Mouse (Mus musculus): ENCODE results near the gene Tns1.
A peak's percentile ranks its signal among the peaks of the same experiment; 100 is the strongest.
"Not testable (repeated sequence)": the region's sequence is repeated elsewhere in the genome, so short reads cannot be mapped to it uniquely, and the experiment has no call there.

Tns1 gene

GRCm38 (mm10) chr1:74124021-74124981 is at the start of gene Tns1:
TSS of gene Tns1 (minus strand) at chr1:74124449.
- Histone ChIP-seq H3K27me3 (ENCODE audit: control insufficient read depth, insufficient read depth, low read length, poor library complexity, severe bottlenecking) (no peaks in the 10 kb centered on the region), H3K36me3 (ENCODE audit: control insufficient read depth, insufficient read depth, low read length, poor library complexity, severe bottlenecking) (no peaks in the 10 kb centered on the region)
- DNase-seq (ENCODE audit: low read depth, low spot score), result peak; percentile 46

- H3K36me3 ChIP-seq (ENCODE audit: control insufficient read depth, insufficient read depth, low read length, poor library complexity, severe bottlenecking), result no peaks in the 10 kb centered on the region
- H3K27me3 ChIP-seq (ENCODE audit: control insufficient read depth, insufficient read depth, low read length, poor library complexity, severe bottlenecking), result no peaks in the 10 kb centered on the region
- no peak for DNase-seq (ENCODE audit: low read depth, low spot score)
Observed at GRCm38 (mm10) chr1:74172722-74173121, 48.5 kb upstream of the Tns1 start.

GRCm38 (mm10) chr1:74169721-74170120 is 45.5 kb upstream of the Tns1 start:
- no peak for DNase-seq (ENCODE audit: low read depth, low spot score)
- Histone ChIP-seq H3K36me3 (ENCODE audit: control insufficient read depth, insufficient read depth, low read length, poor library complexity, severe bottlenecking) (no peaks in the 10 kb centered on the region), H3K27me3 (ENCODE audit: control insufficient read depth, insufficient read depth, low read length, poor library complexity, severe bottlenecking) (no peaks in the 10 kb centered on the region)

DNA sequence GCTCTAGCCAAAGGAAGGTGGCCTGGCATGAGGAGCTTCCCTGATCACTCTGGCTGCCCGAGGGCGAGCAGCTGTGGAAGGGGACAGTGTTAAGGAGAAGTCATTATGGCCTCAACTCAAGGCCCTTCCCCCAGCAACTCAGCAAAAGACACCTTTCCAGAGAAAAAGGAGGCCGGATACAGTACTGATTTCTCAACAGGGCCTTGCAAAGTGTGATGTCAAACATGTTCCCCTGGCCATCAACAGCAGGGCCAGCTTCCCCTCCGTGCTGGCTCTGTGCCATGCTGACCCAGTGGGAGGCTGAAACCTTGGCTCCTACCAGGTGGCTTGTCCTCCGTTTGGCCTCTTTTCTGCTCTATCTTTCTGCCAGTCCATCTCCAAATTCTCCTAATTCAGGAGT is 42.9 kb upstream of the Tns1 start:
- no peak for DNase-seq (ENCODE audit: low read depth, low spot score)
- Histone ChIP-seq H3K36me3 (ENCODE audit: control insufficient read depth, insufficient read depth, low read length, poor library complexity, severe bottlenecking) (no peaks in the 10 kb centered on the region), H3K27me3 (ENCODE audit: control insufficient read depth, insufficient read depth, low read length, poor library complexity, severe bottlenecking) (no peaks in the 10 kb centered on the region)

DNA sequence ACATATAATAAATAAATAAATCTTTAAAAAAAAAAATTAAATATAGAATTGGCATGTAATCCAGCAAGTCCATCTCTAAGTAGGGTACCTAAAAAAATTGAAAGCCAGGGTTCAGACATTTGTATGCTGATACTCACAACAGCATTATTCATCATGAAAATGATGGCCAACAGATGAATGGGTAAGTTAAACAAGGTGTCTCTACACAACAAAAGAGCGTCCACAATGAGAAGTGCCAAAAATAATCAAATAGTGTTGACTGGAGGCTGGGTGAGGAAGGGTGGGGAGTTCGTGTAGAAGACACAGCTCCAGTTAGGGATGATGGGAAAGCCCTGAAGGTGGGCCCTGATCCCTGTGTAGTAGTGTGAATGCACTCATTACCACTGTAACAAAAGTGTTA is 35.8 kb upstream of the Tns1 start:
- no peak for DNase-seq (ENCODE audit: low read depth, low spot score)
- Histone ChIP-seq H3K36me3 (ENCODE audit: control insufficient read depth, insufficient read depth, low read length, poor library complexity, severe bottlenecking) (no peaks in the 10 kb centered on the region), H3K27me3 (ENCODE audit: control insufficient read depth, insufficient read depth, low read length, poor library complexity, severe bottlenecking) (no peaks in the 10 kb centered on the region)

- H3K36me3 ChIP-seq (ENCODE audit: control insufficient read depth, insufficient read depth, low read length, poor library complexity, severe bottlenecking); H3K27me3 ChIP-seq (ENCODE audit: control insufficient read depth, insufficient read depth, low read length, poor library complexity, severe bottlenecking): not testable (repeated sequence)
- DNase-seq (ENCODE audit: low read depth, low spot score), result peak; percentile 15
Observed at GRCm38 (mm10) chr1:74159613-74160012, 35.4 kb upstream of the Tns1 start.

DNA sequence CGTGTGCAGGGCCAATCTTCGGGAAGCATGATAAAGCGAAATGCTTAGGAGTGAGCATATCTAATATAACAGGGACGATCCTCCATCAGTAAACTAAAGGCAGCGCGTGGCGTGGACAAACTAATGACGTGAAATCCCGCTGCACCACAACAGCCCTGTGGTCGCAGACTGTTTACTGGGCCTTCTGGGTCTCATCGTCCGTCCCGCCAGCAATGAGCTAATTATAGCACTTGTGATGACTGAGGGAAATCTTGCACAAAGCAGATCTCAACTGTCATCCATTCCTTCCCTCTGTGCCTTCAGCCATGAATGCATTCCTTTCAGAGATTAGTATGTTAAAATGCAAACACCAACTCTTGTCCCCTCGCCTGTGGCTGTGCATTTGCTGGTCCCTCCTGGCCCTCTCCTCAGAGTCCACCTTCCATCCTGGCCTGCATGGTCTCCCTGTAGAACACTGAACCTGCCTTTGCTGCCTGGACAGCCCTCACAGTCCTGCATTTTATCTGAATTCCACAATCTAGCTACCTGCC is 32.2 kb upstream of the Tns1 start:
- no peak for DNase-seq (ENCODE audit: low read depth, low spot score)
- Histone ChIP-seq H3K36me3 (ENCODE audit: control insufficient read depth, insufficient read depth, low read length, poor library complexity, severe bottlenecking) (no peaks in the 10 kb centered on the region), H3K27me3 (ENCODE audit: control insufficient read depth, insufficient read depth, low read length, poor library complexity, severe bottlenecking) (no peaks in the 10 kb centered on the region)

GRCm38 (mm10) chr1:74155435-74156012 is 31.3 kb upstream of the Tns1 start:
- Histone ChIP-seq H3K36me3 (ENCODE audit: control insufficient read depth, insufficient read depth, low read length, poor library complexity, severe bottlenecking) (no peaks in the 10 kb centered on the region), H3K27me3 (ENCODE audit: control insufficient read depth, insufficient read depth, low read length, poor library complexity, severe bottlenecking) (no peaks in the 10 kb centered on the region)
- no peak for DNase-seq (ENCODE audit: low read depth, low spot score)

- DNase-seq (ENCODE audit: low read depth, low spot score), result no peak
- no peaks in the 10 kb centered on the region for H3K36me3 ChIP-seq (ENCODE audit: control insufficient read depth, insufficient read depth, low read length, poor library complexity, severe bottlenecking)
- no peaks in the 10 kb centered on the region for H3K27me3 ChIP-seq (ENCODE audit: control insufficient read depth, insufficient read depth, low read length, poor library complexity, severe bottlenecking)
Observed at GRCm38 (mm10) chr1:74153461-74154184, 29.4 kb upstream of the Tns1 start, which contains the start of gene Cxcr2. TSS of gene Cxcr2 (plus strand) at chr1:74153989.

DNA sequence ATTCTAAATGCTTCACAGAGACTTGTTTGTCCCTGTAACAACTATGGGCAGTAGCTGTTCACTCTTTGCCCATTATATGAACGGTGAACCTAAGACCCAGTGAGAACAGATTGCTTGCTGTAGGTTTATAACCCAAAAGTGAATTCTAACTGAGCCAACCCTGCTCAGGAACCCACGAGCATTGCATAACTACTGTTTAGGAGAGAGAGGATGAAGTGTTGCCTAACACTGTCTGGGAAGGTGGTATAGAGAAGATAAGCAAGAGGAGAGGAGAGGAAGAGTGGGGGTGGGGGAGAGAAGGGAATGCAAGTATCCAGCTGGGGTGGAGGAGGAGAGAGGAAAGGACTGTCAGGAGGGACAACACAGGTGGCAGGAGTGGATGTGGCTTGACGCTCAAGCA is 26.8 kb upstream of the Tns1 start:
- no peaks in the 10 kb centered on the region for H3K36me3 ChIP-seq (ENCODE audit: control insufficient read depth, insufficient read depth, low read length, poor library complexity, severe bottlenecking)
- no peak for DNase-seq (ENCODE audit: low read depth, low spot score)
- H3K27me3 ChIP-seq (ENCODE audit: control insufficient read depth, insufficient read depth, low read length, poor library complexity, severe bottlenecking), result no peaks in the 10 kb centered on the region

GRCm38 (mm10) chr1:74150101-74150500 is 25.9 kb upstream of the Tns1 start:
- no peaks in the 10 kb centered on the region for H3K36me3 ChIP-seq (ENCODE audit: control insufficient read depth, insufficient read depth, low read length, poor library complexity, severe bottlenecking)
- no peak for DNase-seq (ENCODE audit: low read depth, low spot score)
- no peaks in the 10 kb centered on the region for H3K27me3 ChIP-seq (ENCODE audit: control insufficient read depth, insufficient read depth, low read length, poor library complexity, severe bottlenecking)

DNA sequence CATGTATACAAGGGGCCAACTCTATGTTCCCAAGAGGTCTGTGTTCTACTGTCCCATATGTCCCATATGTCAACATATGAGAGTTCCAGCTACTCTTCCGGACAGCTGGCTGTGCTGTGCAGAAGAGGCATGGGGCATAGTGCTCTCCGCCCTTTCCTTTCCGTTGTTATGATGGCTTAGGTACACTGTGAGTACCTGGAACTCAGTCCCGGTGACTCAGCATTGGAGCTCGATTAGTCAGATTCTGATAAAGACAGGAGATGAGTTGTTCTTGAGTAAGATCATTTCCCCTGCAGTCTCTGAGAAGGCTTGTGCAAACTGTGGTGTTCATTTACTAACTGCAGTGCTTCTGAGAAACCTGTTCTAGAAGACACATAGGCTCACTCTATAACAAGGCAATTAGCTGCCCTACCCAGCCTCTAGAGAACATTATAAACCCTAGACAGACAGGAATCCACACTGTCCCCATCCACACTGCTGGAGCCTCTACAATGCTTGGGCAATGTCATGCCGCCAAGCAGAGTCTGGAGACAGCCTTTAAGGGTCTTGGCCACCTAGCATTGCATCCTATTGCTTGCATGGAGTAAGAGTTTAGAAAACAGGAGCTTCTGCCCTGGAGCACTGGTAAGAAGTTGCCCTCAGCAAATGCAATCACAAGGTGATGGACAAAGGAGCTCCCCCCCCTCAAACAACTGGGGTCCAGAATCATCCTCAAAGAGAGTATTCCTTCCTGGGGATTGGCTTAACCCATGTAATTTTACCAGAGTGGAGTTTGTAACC is 25.0 kb upstream of the Tns1 start:
- DNase-seq (ENCODE audit: low read depth, low spot score), result no peak
- Histone ChIP-seq H3K27me3 (ENCODE audit: control insufficient read depth, insufficient read depth, low read length, poor library complexity, severe bottlenecking) (no peaks in the 10 kb centered on the region), H3K36me3 (ENCODE audit: control insufficient read depth, insufficient read depth, low read length, poor library complexity, severe bottlenecking) (no peaks in the 10 kb centered on the region)

- DNase-seq (ENCODE audit: low read depth, low spot score), result no peak
- no peaks in the 10 kb centered on the region for H3K27me3 ChIP-seq (ENCODE audit: control insufficient read depth, insufficient read depth, low read length, poor library complexity, severe bottlenecking)
Observed at GRCm38 (mm10) chr1:74141781-74142180, 17.5 kb upstream of the Tns1 start.

DNA sequence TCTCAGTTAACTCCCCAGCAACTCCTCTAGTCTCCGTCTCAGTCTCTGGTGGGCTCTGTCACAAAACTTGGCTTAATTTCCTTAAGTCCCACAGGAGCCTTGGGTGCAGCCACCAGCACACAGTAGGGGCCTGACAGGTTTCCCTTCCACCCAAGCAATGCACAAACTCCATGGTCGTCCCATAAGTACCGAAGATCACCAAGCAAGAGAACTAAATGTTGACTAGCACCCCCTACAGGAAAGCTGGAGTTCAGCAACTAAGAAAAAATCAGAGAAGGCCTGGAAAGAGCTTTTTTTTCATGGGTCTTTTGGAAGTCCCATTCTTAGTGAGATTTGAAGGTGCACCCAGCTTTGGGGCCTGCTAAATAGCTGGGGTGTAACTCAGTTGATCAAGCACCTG is 15.2 kb upstream of the Tns1 start:
- H3K36me3 ChIP-seq (ENCODE audit: control insufficient read depth, insufficient read depth, low read length, poor library complexity, severe bottlenecking), result no peaks in the 10 kb centered on the region
- peak; percentile 23 for DNase-seq (ENCODE audit: low read depth, low spot score)
- H3K27me3 ChIP-seq (ENCODE audit: control insufficient read depth, insufficient read depth, low read length, poor library complexity, severe bottlenecking), result no peaks in the 10 kb centered on the region

More at GRCm38 (mm10) chr1:74141781-74142180, 17.5 kb upstream of the Tns1 start:
- no peaks in the 10 kb centered on the region for H3K36me3 ChIP-seq (ENCODE audit: control insufficient read depth, insufficient read depth, low read length, poor library complexity, severe bottlenecking)
